Mouse (Mus musculus): ENCODE data around the gene Epn3. TPM values are rescaled to one million over a fixed set of nuclear protein-coding genes. Genes with fewer than 3 reads are reported as not detected.

Epn3 gene
- total and polyA plus RNA-seq, 2 experiments from 2014 or later = 11.4 to 32.5 TPM

DNA sequence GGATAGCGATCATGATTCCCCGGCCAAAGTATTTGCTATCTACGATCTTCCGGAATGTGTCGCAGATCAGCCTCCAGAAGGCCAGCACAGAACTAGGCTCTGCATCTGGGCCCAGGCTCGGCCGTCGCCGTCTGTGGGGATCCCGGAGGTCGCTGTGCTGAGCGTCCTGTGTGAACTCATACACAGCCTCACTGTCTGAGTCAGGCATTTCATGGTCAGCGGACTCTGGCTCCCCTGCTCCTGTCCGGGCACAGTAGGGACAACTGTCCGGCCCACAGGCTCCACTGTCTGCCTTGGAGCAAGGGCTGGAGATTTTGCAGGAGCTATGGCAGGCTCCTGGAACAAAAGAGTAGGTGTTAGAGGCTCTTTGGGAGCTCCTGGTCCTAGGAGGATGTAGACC lies 42.8 kb downstream of the Epn3 start:
- H3K9me3 ChIP-seq (replicated peaks; ENCODE audit: control insufficient read depth, low read length) = no peaks in the 10 kb centered on the region
- DNase-seq (ENCODE audit: low spot score) (no peak), ATAC-seq (ENCODE audit: insufficient read depth, low read depth) (no peak)
- no peaks in the 10 kb centered on the region for H3K36me3 ChIP-seq (replicated peaks; ENCODE audit: control insufficient read depth, insufficient read depth, low read length)
- TF ChIP-seq CTCF (IDR thresholded peaks at IDR 0.05; ENCODE audit: low read depth) = no peak
- no peak for TF ChIP-seq EP300 (IDR thresholded peaks at IDR 0.05; ENCODE audit: low read depth)
- 83% methylated on average over 15 of the region's 15 CpGs for WGBS
- no peaks in the 10 kb centered on the region for H3K27me3 ChIP-seq (ENCODE audit: control insufficient read depth, insufficient read depth, low read length)
- H3K4me1 ChIP-seq (ENCODE audit: control insufficient read depth, insufficient read depth) = peaks cover 3% of the 10 kb centered on the region; the same call in 1 of the 2 replicates
- no peak overlapping the region for H3K27ac ChIP-seq (ENCODE audit: low read depth)
- no peak overlapping the region for H3K4me2 ChIP-seq (ENCODE audit: low read depth, low read length)
- H3K4me3 ChIP-seq (ENCODE audit: low read depth, low read length) = no peak overlapping the region
- H3K9ac ChIP-seq (replicated peaks; ENCODE audit: low read depth, low read length) = no peak overlapping the region

DNA sequence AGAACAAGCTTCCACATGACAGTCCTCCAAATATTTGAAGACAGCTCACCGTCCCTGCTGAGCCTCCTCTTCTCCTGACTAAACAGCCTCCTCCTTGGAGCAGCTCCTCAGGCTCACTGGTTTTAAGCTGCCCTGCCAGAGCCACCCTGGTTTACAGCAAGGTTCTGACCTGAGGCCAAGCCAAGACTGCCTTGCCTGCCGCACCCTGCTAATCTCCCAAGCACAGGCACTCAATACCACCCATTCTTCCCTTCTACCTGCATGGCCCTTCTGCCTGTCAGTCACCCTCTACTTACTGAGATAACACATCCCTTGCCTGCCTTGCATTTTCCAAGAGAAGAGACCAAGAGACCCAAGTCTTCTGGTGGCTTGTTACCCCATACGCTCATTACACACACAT lies 43.4 kb downstream of the Epn3 start:
- no peak for DNase-seq (ENCODE audit: low spot score)
- Histone ChIP-seq H3K9ac (replicated peaks; ENCODE audit: low read depth, low read length) (no peak overlapping the region), H3K4me2 (ENCODE audit: low read depth, low read length) (no peak overlapping the region), H3K27me3 (ENCODE audit: control insufficient read depth, insufficient read depth, low read length) (no peaks in the 10 kb centered on the region), H3K36me3 (replicated peaks; ENCODE audit: control insufficient read depth, insufficient read depth, low read length) (no peaks in the 10 kb centered on the region), H3K9me3 (replicated peaks; ENCODE audit: control insufficient read depth, low read length) (no peaks in the 10 kb centered on the region), H3K4me1 (ENCODE audit: control insufficient read depth, insufficient read depth) (peaks cover 9% of the 10 kb centered on the region; the same call in 1 of the 2 replicates), H3K4me3 (ENCODE audit: low read depth, low read length) (no peak overlapping the region), H3K27ac (ENCODE audit: low read depth) (no peak overlapping the region)
- TF ChIP-seq EP300 (IDR thresholded peaks at IDR 0.05; ENCODE audit: low read depth) = no peak
- TF ChIP-seq CTCF (IDR thresholded peaks at IDR 0.05; ENCODE audit: low read depth) = no peak
- WGBS = 55% methylated on average over 3 of the region's 3 CpGs
- no peak for ATAC-seq (ENCODE audit: insufficient read depth, low read depth)

DNA sequence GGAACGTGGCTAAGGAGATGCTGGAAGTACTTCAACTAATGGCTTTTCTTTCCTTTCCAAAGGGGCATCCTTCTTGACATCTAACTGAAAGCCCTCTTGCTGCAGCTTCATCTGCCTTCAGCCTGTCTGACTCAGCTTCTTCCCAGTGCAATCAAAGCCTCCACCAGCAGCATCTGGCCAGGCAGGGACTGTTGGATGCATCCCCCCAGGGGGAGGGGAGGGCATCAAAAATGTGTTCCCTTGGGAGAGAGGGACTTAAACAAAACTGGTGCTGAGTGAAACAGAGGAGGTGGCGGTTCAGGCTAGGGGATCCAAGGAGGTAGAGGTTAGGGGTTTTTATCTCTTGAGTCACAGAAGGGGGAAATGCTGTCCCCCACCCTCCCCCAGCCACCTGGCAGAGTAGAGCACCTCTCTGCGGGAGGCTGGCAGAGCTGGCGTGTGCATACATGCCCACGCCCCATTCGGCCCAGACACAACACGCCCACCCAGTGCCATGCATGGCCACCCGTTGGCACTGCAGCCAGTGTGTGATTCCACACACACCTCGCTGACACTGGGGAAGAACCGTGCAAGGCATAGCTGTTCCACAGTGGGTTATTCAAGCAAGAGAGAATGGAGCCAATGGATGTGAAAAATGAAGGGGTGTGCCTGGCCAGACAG lies 44.5 kb downstream of the Epn3 start:
- ATAC-seq (ENCODE audit: insufficient read depth, low read depth) (no peak), DNase-seq (ENCODE audit: low spot score) (no peak)
- Histone ChIP-seq H3K9me3 (replicated peaks; ENCODE audit: control insufficient read depth, low read length) (no peaks in the 10 kb centered on the region), H3K4me1 (ENCODE audit: control insufficient read depth, insufficient read depth) (peaks cover 17% of the 10 kb centered on the region), H3K27me3 (ENCODE audit: control insufficient read depth, insufficient read depth, low read length) (no peaks in the 10 kb centered on the region), H3K4me2 (ENCODE audit: low read depth, low read length) (no peak overlapping the region), H3K27ac (ENCODE audit: low read depth) (no peak overlapping the region), H3K9ac (replicated peaks; ENCODE audit: low read depth, low read length) (no peak overlapping the region), H3K36me3 (replicated peaks; ENCODE audit: control insufficient read depth, insufficient read depth, low read length) (no peaks in the 10 kb centered on the region), H3K4me3 (ENCODE audit: low read depth, low read length) (no peak overlapping the region)
- TF ChIP-seq EP300 (IDR thresholded peaks at IDR 0.05; ENCODE audit: low read depth) (no peak), CTCF (IDR thresholded peaks at IDR 0.05; ENCODE audit: low read depth) (no peak)
- 80% methylated on average over 10 of the region's 10 CpGs for WGBS

DNA sequence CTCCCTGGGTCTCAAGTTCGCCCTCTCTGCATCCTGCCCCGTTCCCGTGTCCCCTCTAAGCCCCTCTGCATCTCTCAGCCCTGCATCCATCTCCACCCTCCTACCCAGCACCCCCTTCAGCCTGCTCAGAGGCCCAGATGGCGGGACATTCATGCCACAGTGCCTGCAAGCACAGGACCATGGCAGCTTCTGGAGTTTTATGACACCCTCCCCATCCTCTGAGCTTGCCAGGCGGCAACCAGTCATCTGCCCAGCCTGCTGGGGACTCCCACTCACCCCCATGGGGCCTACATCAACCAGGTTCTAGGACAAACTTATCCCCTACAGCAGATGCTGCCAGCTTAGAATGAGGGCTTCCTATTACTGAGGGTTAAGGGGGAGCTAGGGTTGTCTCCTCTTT lies 45.0 kb downstream of the Epn3 start:
- Histone ChIP-seq H3K27ac (ENCODE audit: low read depth) (no peak overlapping the region), H3K4me2 (ENCODE audit: low read depth, low read length) (no peak overlapping the region), H3K4me1 (ENCODE audit: control insufficient read depth, insufficient read depth) (peaks cover 19% of the 10 kb centered on the region), H3K36me3 (replicated peaks; ENCODE audit: control insufficient read depth, insufficient read depth, low read length) (no peaks in the 10 kb centered on the region), H3K9ac (replicated peaks; ENCODE audit: low read depth, low read length) (no peak overlapping the region), H3K27me3 (ENCODE audit: control insufficient read depth, insufficient read depth, low read length) (no peaks in the 10 kb centered on the region), H3K9me3 (replicated peaks; ENCODE audit: control insufficient read depth, low read length) (no peaks in the 10 kb centered on the region), H3K4me3 (ENCODE audit: low read depth, low read length) (no peak overlapping the region)
- TF ChIP-seq EP300 (IDR thresholded peaks at IDR 0.05; ENCODE audit: low read depth) (no peak), CTCF (IDR thresholded peaks at IDR 0.05; ENCODE audit: low read depth) (no peak)
- DNase-seq (ENCODE audit: low spot score) (no peak), ATAC-seq (ENCODE audit: insufficient read depth, low read depth) (no peak)
- 78% methylated on average over 5 of the region's 5 CpGs for WGBS

DNA sequence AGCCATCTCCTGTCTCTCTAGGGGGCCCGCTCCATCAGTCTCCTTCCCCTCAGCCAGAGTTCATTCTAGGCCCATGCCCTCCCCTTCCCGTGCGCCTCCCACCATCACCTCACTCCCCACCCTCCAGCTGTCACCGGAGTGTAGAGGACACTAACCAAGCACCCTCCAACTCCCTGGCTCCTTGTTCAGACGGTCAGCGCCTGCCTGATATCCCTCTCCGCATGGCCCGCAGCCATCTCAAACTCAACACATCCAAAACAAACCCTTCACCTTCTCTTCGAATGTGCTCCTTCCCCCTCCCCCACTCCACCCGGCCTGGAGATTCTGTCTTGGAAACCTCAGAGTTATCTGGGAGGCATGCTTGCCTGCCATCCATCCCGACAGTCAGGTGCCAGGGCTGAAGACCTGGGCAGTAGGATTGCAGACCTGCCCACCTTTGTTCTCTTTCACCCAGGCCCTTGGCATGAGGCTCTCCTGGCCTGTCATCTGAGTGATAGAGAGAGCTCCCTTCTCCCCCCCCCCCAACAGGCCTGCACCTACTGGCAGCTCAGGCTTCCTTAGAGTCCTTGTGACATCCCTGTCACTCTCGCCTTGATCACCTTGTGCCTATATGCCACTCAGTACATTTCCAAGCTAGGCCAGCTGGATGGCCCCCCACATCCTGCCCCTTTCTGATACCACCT lies 48.5 kb downstream of the Epn3 start:
- no peaks in the 10 kb centered on the region for H3K36me3 ChIP-seq (replicated peaks; ENCODE audit: control insufficient read depth, insufficient read depth, low read length)
- peaks cover 34% of the 10 kb centered on the region for H3K4me1 ChIP-seq (ENCODE audit: control insufficient read depth, insufficient read depth)
- peak overlapping the region; percentile 94 for H3K27ac ChIP-seq (ENCODE audit: low read depth)
- WGBS = 16% methylated on average over 12 of the region's 12 CpGs
- no peak overlapping the region for H3K9ac ChIP-seq (replicated peaks; ENCODE audit: low read depth, low read length)
- peak overlapping the region; percentile 4; the same call in 1 of the 2 replicates for H3K4me2 ChIP-seq (ENCODE audit: low read depth, low read length)
- peak; percentile 96 for TF ChIP-seq EP300 (IDR thresholded peaks at IDR 0.05; ENCODE audit: low read depth)
- TF ChIP-seq CTCF (IDR thresholded peaks at IDR 0.05; ENCODE audit: low read depth) = no peak
- no peak overlapping the region for H3K4me3 ChIP-seq (ENCODE audit: low read depth, low read length)
- ATAC-seq (ENCODE audit: insufficient read depth, low read depth) (peak; percentile 95), DNase-seq (ENCODE audit: low spot score) (peak; percentile 94)
- no peaks in the 10 kb centered on the region for H3K9me3 ChIP-seq (replicated peaks; ENCODE audit: control insufficient read depth, low read length)
- no peaks in the 10 kb centered on the region for H3K27me3 ChIP-seq (ENCODE audit: control insufficient read depth, insufficient read depth, low read length)
